Mouse (Mus musculus) megakaryocyte, adult 5-6 weeks (primary cell): ENCODE data around the gene 4930564D02Rik. TPM values are rescaled to one million over a fixed set of nuclear protein-coding genes. Genes with fewer than 3 reads are reported as not detected.

ENCODE experiments used
- ATAC-seq: 2 replicates; pipeline ENCODE4 v1.8.0; 2016; ENCODE audit warnings: mild to moderate bottlenecking, inconsistent platforms; ENCODE audit not compliant: poor library complexity, severe bottlenecking
- total RNA-seq, 2 experiments: library from RNA; stranded (forward) in 1 of 2; stranded (reverse) in 1 of 2; fragments of 153-499, 151-499 nt in 1 of 2; fragments of 221-1000, 200-1000 nt in 1 of 2; gene quantifications; 2 replicates each; pipeline versions ENCODE4 v1.2.3 to v1.2.4; 2015 to 2017

Gene 4930564D02Rik
- total RNA-seq, 2 experiments from 2014 or later, result not detected

- ATAC-seq, result no peak
Measured at GRCm38 (mm10) chr3:105055666-105056065, 11.0 kb upstream of the 4930564D02Rik start.

GRCm38 (mm10) chr3:105058627-105059513 is 7.8 kb upstream of the 4930564D02Rik start:
- peak; percentile 82 for ATAC-seq

- ATAC-seq, result no peak
Measured at GRCm38 (mm10) chr3:105059911-105060310, 6.7 kb upstream of the 4930564D02Rik start.

- no peak for ATAC-seq
Measured at GRCm38 (mm10) chr3:105060992-105061391, 5.7 kb upstream of the 4930564D02Rik start.

- ATAC-seq, result no peak
Measured at GRCm38 (mm10) chr3:105061496-105061895, 5.1 kb upstream of the 4930564D02Rik start.

- no peak for ATAC-seq
Measured at GRCm38 (mm10) chr3:105061991-105062390, 4.7 kb upstream of the 4930564D02Rik start.

- no peak for ATAC-seq
Measured at GRCm38 (mm10) chr3:105062676-105063075, 4.0 kb upstream of the 4930564D02Rik start.

- ATAC-seq, result no peak
Measured at GRCm38 (mm10) chr3:105070553-105070952, 3.9 kb downstream of the 4930564D02Rik start.

GRCm38 (mm10) chr3:105071251-105071650 is 4.6 kb downstream of the 4930564D02Rik start:
- ATAC-seq, result no peak

GRCm38 (mm10) chr3:105072536-105072935 is 5.9 kb downstream of the 4930564D02Rik start:
- ATAC-seq, result no peak

- ATAC-seq, result no peak
Measured at GRCm38 (mm10) chr3:105075796-105076195, 9.2 kb downstream of the 4930564D02Rik start.

- ATAC-seq, result no peak
Measured at GRCm38 (mm10) chr3:105078231-105078826, 11.7 kb downstream of the 4930564D02Rik start.

GRCm38 (mm10) chr3:105087344-105087743 is 20.7 kb downstream of the 4930564D02Rik start:
- no peak for ATAC-seq

- ATAC-seq, result no peak
Measured at GRCm38 (mm10) chr3:105088638-105089037, 22.0 kb downstream of the 4930564D02Rik start.

GRCm38 (mm10) chr3:105090147-105090546 is 23.5 kb downstream of the 4930564D02Rik start:
- no peak for ATAC-seq

GRCm38 (mm10) chr3:105090981-105091380 is 24.3 kb downstream of the 4930564D02Rik start:
- ATAC-seq, result no peak

- no peak for ATAC-seq
Measured at GRCm38 (mm10) chr3:105092721-105093505, 26.3 kb downstream of the 4930564D02Rik start.

GRCm38 (mm10) chr3:105094448-105094847 is 27.8 kb downstream of the 4930564D02Rik start:
- no peak for ATAC-seq

GRCm38 (mm10) chr3:105095026-105095425 is 28.4 kb downstream of the 4930564D02Rik start:
- no peak for ATAC-seq

GRCm38 (mm10) chr3:105097581-105097980 is 30.9 kb downstream of the 4930564D02Rik start:
- no peak for ATAC-seq
